Mouse (Mus musculus) midbrain, embryonic 16.5 days (tissue): ENCODE data around the gene Eng. TPM values are rescaled to one million over a fixed set of nuclear protein-coding genes. Genes with fewer than 3 reads are reported as not detected.

Source experiments
- ATAC-seq: fragments of 200-750 bp; cut with Nextera tagmentation; 2 replicates; pipeline ENCODE4 v1.8.0; 2017; ENCODE audit warnings: moderate TSS enrichment
- H3K27ac ChIP-seq: fragments of 300-500 bp; sonication (generic); 2 replicates; pipeline ENCODE4 v1.5.1; 2014; ENCODE audit warnings: mild to moderate bottlenecking, low read length, mixed read lengths
- H3K27me3 ChIP-seq: fragments of 300-500 bp; sonication (generic); 2 replicates; pipeline ENCODE4 v1.6.1; 2014; ENCODE audit warnings: low read depth, low read length, mixed read lengths; ENCODE audit not compliant: control insufficient read depth, insufficient read depth
- H3K36me3 ChIP-seq: fragments of 300-500 bp; sonication (generic); 2 replicates; pipeline ENCODE4 v1.6.1; 2014; ENCODE audit warnings: mild to moderate bottlenecking, low read length, moderate library complexity, mixed read lengths; ENCODE audit not compliant: control insufficient read depth, insufficient read depth
- H3K4me1 ChIP-seq: fragments of 300-500 bp; sonication (generic); 2 replicates; pipeline ENCODE4 v1.6.1; 2014; ENCODE audit warnings: mild to moderate bottlenecking, low read length, mixed read lengths; ENCODE audit not compliant: control insufficient read depth, insufficient read depth
- H3K4me2 ChIP-seq: fragments of 300-500 bp; sonication (generic); 2 replicates; pipeline ENCODE4 v1.6.1; 2014; ENCODE audit warnings: mild to moderate bottlenecking, low read length, mixed read lengths
- H3K4me3 ChIP-seq: fragments of 300-500 bp; sonication (generic); 2 replicates; pipeline ENCODE4 v1.5.1; 2014; ENCODE audit warnings: low read depth, mild to moderate bottlenecking, low read length, moderate library complexity, mixed read lengths
- H3K9ac ChIP-seq: fragments of 300-500 bp; sonication (generic); 2 replicates; pipeline ENCODE4 v1.6.1; 2014; ENCODE audit warnings: low read depth, low read length, mixed read lengths
- H3K9me3 ChIP-seq: fragments of 300-500 bp; sonication (generic); replicated peaks from 2 replicates; pipeline ENCODE4 v1.6.1; 2014; ENCODE audit warnings: mild to moderate bottlenecking, low read length, mixed read lengths; ENCODE audit not compliant: control insufficient read depth, poor library complexity, severe bottlenecking
- WGBS: fragments of 180-500 bp; shearing (Covaris S2); extraction: QIAGEN DNeasy Blood & Tissue Kit; methylation state at CpG from one replicate; pipeline ENCODE4 v1.1.7; 2014; 5-methylcytosine and 5-hydroxymethylcytosine counted together
- polyA plus RNA-seq: library from polyadenylated mRNA; unstranded; fragments of >200 nt; fragmentation: Nextera tagmentation; extraction: Ambion mirVana; gene quantifications from 2 replicates; pipeline ENCODE4 v1.2.1, GENCODE M21; 2015

The Eng gene
- polyA plus RNA-seq, 1 experiment from 2014 or later, result 27.2 TPM

GRCm38 (mm10) chr2:32704021-32704421 lies 57.6 kb downstream of the Eng start, which contains the start of gene Fpgs:
Gene Fpgs (minus strand): TSS chr2:32704145.
- no peak within 1 kb of the TSS for H3K27ac ChIP-seq
- WGBS, result 67% methylated on average over 2 of the region's 2 CpGs
- no peaks in the 10 kb centered on the region for H3K4me1 ChIP-seq
- no peaks in the 10 kb centered on the region for H3K9me3 ChIP-seq
- no peak within 1 kb of the TSS for H3K9ac ChIP-seq
- peaks cover 26% of the 10 kb centered on the region for H3K36me3 ChIP-seq
- no peak within 1 kb of the TSS for H3K4me3 ChIP-seq
- no peaks in the 10 kb centered on the region for H3K27me3 ChIP-seq
- ATAC-seq, result no peak
- no peak within 1 kb of the TSS for H3K4me2 ChIP-seq

- H3K9me3 ChIP-seq, result no peaks in the 10 kb centered on the region
- H3K4me3 ChIP-seq, result no peak overlapping the region
- 93% methylated on average over 7 of the region's 7 CpGs for WGBS
- no peaks in the 10 kb centered on the region for H3K4me1 ChIP-seq
- H3K27me3 ChIP-seq, result no peaks in the 10 kb centered on the region
- no peak overlapping the region for H3K9ac ChIP-seq
- H3K4me2 ChIP-seq, result no peak overlapping the region
- H3K36me3 ChIP-seq, result peaks cover 34% of the 10 kb centered on the region
- no peak overlapping the region for H3K27ac ChIP-seq
- no peak for ATAC-seq
Observed at GRCm38 (mm10) chr2:32705018-32705417, 58.6 kb downstream of the Eng start.

GRCm38 (mm10) chr2:32706971-32707370 lies 60.6 kb downstream of the Eng start:
- no peak for ATAC-seq

GRCm38 (mm10) chr2:32708643-32709042 lies 62.2 kb downstream of the Eng start:
- WGBS, result 42% methylated on average over 3 of the region's 3 CpGs
- Histone ChIP-seq H3K9ac (no peak overlapping the region), H3K4me3 (no peak overlapping the region), H3K4me2 (no peak overlapping the region), H3K4me1 (peaks cover 11% of the 10 kb centered on the region), H3K9me3 (no peaks in the 10 kb centered on the region), H3K36me3 (peaks cover 33% of the 10 kb centered on the region), H3K27ac (no peak overlapping the region), H3K27me3 (no peaks in the 10 kb centered on the region)
- no peak for ATAC-seq

More at GRCm38 (mm10) chr2:32706971-32707370, 60.6 kb downstream of the Eng start:
- Histone ChIP-seq H3K27ac (no peak overlapping the region), H3K9me3 (no peaks in the 10 kb centered on the region), H3K36me3 (peaks cover 38% of the 10 kb centered on the region), H3K4me2 (no peak overlapping the region), H3K4me3 (no peak overlapping the region), H3K27me3 (no peaks in the 10 kb centered on the region), H3K4me1 (peaks cover 9% of the 10 kb centered on the region), H3K9ac (no peak overlapping the region)
- 96% methylated on average over 6 of the region's 6 CpGs for WGBS

- Histone ChIP-seq H3K27me3 (no peaks in the 10 kb centered on the region), H3K9ac (no peak overlapping the region), H3K9me3 (no peaks in the 10 kb centered on the region), H3K36me3 (peaks cover 31% of the 10 kb centered on the region), H3K4me3 (no peak overlapping the region), H3K4me2 (no peak overlapping the region), H3K27ac (no peak overlapping the region), H3K4me1 (peaks cover 18% of the 10 kb centered on the region)
- WGBS, result 93% methylated on average over 20 of the region's 20 CpGs
- ATAC-seq, result no peak
Observed at GRCm38 (mm10) chr2:32709521-32710137, 63.2 kb downstream of the Eng start.

- Histone ChIP-seq H3K27ac (no peak overlapping the region), H3K4me1 (peaks cover 18% of the 10 kb centered on the region), H3K27me3 (no peaks in the 10 kb centered on the region), H3K9ac (no peak overlapping the region), H3K9me3 (no peaks in the 10 kb centered on the region), H3K4me3 (no peak overlapping the region), H3K36me3 (peaks cover 28% of the 10 kb centered on the region), H3K4me2 (no peak overlapping the region)
- 91% methylated on average over 5 of the region's 5 CpGs for WGBS
- ATAC-seq, result no peak
Observed at GRCm38 (mm10) chr2:32710425-32710824, 64.0 kb downstream of the Eng start.

- Histone ChIP-seq H3K27ac (no peak overlapping the region; the same call in 1 of the 2 replicates), H3K4me2 (peak overlapping the region; percentile 99), H3K36me3 (peaks cover 23% of the 10 kb centered on the region), H3K9me3 (no peaks in the 10 kb centered on the region), H3K9ac (peak overlapping the region; percentile 86), H3K4me3 (peak overlapping the region; percentile 96), H3K4me1 (peaks cover 18% of the 10 kb centered on the region), H3K27me3 (no peaks in the 10 kb centered on the region)
- 26% methylated on average over 9 of the region's 9 CpGs for WGBS
- ATAC-seq, result no peak
Observed at GRCm38 (mm10) chr2:32711301-32712056, 65.1 kb downstream of the Eng start.

- WGBS, result 0% methylated on average over 41 of the region's 41 CpGs
Observed at GRCm38 (mm10) chr2:32712108-32712551, 65.7 kb downstream of the Eng start.

GRCm38 (mm10) chr2:32712586-32712933 lies 66.2 kb downstream of the Eng start:
- Histone ChIP-seq H3K9me3 (no peaks in the 10 kb centered on the region), H3K9ac (peak overlapping the region; percentile 86), H3K4me3 (peak overlapping the region; percentile 96), H3K27me3 (no peaks in the 10 kb centered on the region), H3K4me2 (peak overlapping the region; percentile 99), H3K36me3 (peaks cover 16% of the 10 kb centered on the region), H3K4me1 (peaks cover 18% of the 10 kb centered on the region), H3K27ac (peak overlapping the region; percentile 100)
- ATAC-seq, result peak; percentile 88
- WGBS, result 0% methylated on average over 42 of the region's 44 CpGs

More at GRCm38 (mm10) chr2:32712108-32712551, 65.7 kb downstream of the Eng start:
- no peaks in the 10 kb centered on the region for H3K9me3 ChIP-seq
- peak overlapping the region; percentile 86 for H3K9ac ChIP-seq
- peaks cover 18% of the 10 kb centered on the region for H3K4me1 ChIP-seq
- H3K27ac ChIP-seq, result peak overlapping the region; percentile 100
- H3K4me3 ChIP-seq, result peak overlapping the region; percentile 96
- H3K27me3 ChIP-seq, result no peaks in the 10 kb centered on the region
- H3K36me3 ChIP-seq, result peaks cover 17% of the 10 kb centered on the region
- ATAC-seq, result peak; percentile 20
- H3K4me2 ChIP-seq, result peak overlapping the region; percentile 99
